Mouse (Mus musculus) stomach, postnatal 0 days (tissue): ENCODE results near the gene Dnal4.

ENCODE experiments used
- CTCF ChIP-seq: IDR thresholded peaks from 2 replicates; pipeline ENCODE4 v1.5.1; 2016; ENCODE audit warnings: antibody characterized with exemption, low read depth, mild to moderate bottlenecking, moderate library complexity
- EP300 ChIP-seq: optimal IDR thresholded peaks from 2 replicates; pipeline ENCODE3; 2016; ENCODE audit warnings: antibody characterized with exemption

- TF ChIP-seq CTCF (no peak), EP300 (no peak)
Measured at GRCm38 (mm10) chr15:79733192-79733591, 44.5 kb downstream of the Dnal4 start.
